Mouse (Mus musculus) heart, postnatal 0 days (tissue): ENCODE results near the gene Rgs9bp.
"Not testable (repeated sequence)": the region's sequence is repeated elsewhere in the genome, so short reads cannot be mapped to it uniquely, and the experiment has no call there.

Source experiments
- CTCF ChIP-seq: IDR thresholded peaks from 2 replicates; pipeline ENCODE4 v1.5.1; 2016; ENCODE audit warnings: antibody characterized with exemption, control low read depth, low read depth
- EP300 ChIP-seq: IDR thresholded peaks from 2 replicates; pipeline ENCODE4 v1.6.1; 2016; ENCODE audit warnings: antibody characterized with exemption, low read depth

DNA sequence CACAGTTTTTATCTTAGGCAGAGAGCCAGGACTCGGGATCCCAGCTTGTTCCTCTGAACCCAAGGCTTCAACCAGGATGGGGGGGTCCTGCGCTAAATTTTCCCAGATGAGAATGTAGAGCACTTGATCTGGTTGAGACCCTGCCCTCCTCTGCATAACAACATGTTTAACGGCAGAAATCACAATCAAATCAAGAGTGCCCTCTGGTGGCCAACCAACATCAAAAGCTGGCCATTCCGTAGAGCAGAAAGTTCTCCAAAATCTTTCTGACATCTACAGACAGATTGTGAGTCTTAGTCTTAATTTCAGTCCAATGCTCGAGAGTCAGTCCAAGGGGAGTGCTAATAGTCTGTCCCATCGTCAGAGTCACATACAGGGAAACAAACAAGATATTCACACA is 14.5 kb downstream of the Rgs9bp start:
- TF ChIP-seq CTCF, result peak; percentile 32; the same call in 1 of the 2 replicates
- TF ChIP-seq EP300, result not testable (repeated sequence)
